Mouse (Mus musculus): ENCODE measurements around the gene Ctnna2.

Gene Ctnna2

DNA sequence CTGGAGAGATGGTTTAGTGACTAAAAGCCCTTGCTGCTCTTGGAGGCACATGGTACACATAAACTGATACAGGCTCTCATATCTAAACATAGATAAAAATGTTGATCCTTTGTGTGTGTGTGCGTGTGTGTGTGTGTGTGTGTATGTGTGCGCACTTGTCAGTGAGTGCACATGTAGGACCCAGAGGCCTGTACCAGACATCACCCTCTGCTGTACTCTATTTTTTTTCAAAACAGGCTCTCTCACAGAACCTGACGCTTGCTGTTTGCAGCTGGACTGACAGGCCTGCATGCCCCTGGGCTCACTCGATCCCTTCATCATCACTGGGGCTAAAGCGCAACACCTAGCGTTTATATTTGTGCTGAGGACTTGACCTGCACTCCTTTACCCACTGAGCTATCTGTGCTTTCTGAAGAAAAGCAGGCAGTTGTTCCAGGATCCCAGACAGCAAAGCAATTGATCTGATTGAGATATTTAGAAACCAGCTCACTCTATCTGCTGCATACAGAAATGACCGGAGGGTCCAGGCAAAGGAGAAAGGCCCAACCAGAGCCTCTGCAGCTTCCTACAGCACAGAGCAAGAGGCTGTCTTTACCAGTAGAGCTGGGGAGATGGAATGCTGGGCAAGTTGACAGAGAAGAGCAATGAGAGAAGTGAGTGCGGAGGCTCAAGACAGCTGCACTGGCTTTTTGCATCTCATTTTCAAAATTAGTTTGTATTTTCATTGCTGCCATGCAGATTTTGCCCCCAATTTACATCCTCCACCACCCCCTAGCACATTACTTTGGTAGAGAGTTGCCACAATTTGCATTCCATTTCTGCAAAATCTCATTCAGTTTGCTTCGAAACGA lies 870.2 kb downstream of the Ctnna2 start:
- no peak for DNase-seq

GRCm38 (mm10) chr6:77101047-77101446 lies 878.5 kb downstream of the Ctnna2 start:
- no peak for DNase-seq

DNA sequence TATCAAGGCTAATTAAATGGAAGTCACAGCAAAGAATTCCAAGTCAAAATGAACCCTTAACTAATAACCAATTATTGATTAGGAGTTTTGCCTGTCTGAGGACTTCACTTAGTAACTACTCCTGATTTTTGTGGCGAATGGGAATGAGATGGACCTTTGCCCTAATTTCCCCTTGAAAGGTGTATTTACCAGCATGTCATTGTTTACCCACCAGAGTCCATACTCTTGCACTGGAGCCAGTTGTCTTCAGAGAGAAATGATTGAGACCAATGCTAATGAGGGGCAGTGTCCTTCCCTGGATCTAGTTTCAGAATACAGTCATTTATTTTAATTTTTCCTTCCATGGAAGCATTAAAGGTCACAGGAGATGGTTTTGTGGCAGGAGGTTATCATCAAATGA lies 881.0 kb downstream of the Ctnna2 start:
- no peak for DNase-seq

- peak; percentile 0 for DNase-seq
Measured at GRCm38 (mm10) chr6:77075396-77076376, 903.8 kb downstream of the Ctnna2 start.

DNA sequence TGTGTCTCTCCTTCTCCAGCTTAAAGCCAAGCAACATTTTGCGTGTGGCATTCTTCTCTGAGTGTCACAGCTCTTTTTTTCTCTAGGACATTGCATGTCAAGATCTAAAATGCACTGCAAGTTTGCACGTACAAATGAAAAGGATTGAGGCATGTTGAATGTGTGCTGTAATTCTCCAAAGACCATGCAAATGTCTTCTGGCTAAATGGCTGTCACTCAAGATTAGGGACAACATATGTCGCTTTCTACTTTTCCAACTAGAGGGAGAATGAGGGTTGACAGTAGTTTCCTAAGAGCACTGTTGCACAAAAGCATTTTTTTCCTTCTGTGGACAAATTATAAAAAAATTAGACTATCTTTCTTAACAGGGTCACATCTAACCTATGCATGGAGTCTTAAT lies 909.9 kb downstream of the Ctnna2 start:
- DNase-seq, result no peak

- no peak for DNase-seq
Measured at GRCm38 (mm10) chr6:77050690-77051089, 928.8 kb downstream of the Ctnna2 start.

DNA sequence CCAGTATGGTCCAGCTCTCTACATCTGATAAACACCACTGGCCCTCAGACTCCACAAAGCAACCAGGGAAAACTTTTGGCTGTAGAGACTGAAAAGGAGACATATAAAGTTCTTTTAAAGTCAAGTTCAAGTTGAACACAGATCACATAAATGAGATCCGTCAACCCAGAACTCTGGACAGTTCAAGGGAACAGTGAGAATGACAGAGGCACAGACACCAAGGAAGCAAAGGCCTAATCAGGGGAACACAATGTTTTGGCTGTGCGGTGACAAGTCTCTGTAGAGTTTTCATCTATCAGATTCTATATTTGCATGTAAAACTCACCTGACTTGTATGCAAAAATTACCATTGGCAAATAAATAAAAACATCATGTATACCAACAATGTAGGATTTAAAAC lies 929.3 kb downstream of the Ctnna2 start:
- DNase-seq, result no peak

- no peak for DNase-seq
Measured at GRCm38 (mm10) chr6:77047568-77047967, 931.9 kb downstream of the Ctnna2 start.

GRCm38 (mm10) chr6:77025066-77025465 lies 954.4 kb downstream of the Ctnna2 start:
- no peak for DNase-seq

DNA sequence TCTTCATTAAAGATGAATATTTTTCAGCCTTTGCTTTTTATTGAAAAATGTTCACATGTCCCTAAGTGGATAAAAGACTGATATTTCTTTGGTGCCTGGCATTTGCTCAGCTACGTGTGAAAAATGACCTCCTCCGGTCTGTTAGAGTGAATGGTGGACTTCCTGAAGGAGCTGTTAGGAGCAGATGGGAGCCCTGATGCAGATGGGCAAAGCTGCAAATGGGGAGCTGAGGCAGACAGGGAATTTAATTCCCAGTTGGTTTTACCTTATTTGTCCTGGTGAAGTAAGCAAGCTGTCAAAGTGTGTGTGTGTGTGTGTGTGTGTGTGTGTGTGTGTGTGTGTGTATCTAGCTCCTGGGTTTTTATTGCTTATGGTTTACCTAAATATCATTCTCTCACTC lies 966.3 kb downstream of the Ctnna2 start:
- no peak for DNase-seq

GRCm38 (mm10) chr6:77011001-77011400 lies 968.5 kb downstream of the Ctnna2 start:
- DNase-seq, result no peak

- no peak for DNase-seq
Measured at GRCm38 (mm10) chr6:76992128-76992527, 987.4 kb downstream of the Ctnna2 start.

DNA sequence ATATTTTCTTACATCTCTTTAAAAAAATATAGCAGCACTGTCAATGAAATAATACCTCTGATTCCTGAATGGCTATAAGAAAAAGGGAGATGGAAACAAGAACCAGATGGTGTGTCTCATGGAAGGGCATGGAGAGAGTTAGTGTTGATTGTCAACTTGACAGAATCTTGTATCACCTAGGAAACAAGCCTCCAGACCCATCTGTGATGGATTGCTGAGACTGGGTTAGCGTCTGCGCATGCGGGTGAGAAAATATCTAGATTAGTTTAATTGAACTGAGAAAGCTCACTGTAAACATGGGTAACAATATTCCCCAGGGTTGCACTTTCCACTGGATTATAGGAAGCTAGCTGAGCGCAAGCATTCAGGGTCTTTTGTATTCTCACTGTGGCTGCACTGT lies 994.7 kb downstream of the Ctnna2 start:
- DNase-seq, result no peak

DNA sequence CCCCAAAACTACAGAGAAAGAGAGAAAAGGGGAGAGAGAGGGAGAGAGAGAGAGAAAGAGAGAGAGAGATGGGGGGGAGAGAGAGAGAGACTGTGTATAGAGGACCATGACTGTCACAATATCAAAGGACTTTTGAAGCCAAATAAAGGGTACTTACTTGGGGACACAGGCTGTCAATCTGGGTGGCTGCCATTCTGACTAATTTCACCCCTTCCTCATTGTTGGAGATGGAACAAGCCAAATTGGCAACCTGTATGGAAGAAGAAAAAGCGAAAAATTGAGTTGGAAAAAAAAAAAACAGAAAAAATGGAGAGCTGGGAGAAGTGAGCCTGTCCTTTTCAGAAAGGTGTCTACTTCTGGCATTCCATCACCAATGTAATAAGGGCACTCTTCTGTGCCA lies 997.8 kb downstream of the Ctnna2 start:
- no peak for DNase-seq

GRCm38 (mm10) chr6:76979247-76979850 lies 1000.1 kb downstream of the Ctnna2 start:
- DNase-seq, result peak; percentile 1

- no peak for DNase-seq
Measured at GRCm38 (mm10) chr6:76977817-76978216, 1001.7 kb downstream of the Ctnna2 start.

DNA sequence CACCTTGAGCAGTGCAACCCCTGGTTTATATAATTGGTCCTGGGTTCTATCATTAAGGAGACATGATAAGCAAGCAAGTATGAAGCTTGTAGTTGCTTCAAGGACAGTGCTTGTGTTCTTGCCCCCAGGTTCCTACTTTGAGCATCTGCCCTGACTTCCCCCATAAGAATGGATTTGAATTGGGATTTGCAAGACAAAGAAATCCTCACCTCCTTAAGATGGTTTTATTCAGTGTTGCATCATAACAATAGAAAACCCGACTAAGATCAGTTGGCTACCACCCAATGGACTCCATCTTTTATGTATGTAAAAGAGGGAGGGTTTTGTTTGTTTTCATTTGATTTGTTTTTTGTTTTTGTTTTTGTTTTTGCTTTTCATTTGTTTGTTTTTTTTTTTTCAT lies 1005.2 kb downstream of the Ctnna2 start:
- DNase-seq, result no peak

GRCm38 (mm10) chr6:76964998-76965432 lies 1014.5 kb downstream of the Ctnna2 start:
- no peak for DNase-seq

- no peak for DNase-seq
Measured at GRCm38 (mm10) chr6:76908086-76908485, 1071.4 kb downstream of the Ctnna2 start.

DNA sequence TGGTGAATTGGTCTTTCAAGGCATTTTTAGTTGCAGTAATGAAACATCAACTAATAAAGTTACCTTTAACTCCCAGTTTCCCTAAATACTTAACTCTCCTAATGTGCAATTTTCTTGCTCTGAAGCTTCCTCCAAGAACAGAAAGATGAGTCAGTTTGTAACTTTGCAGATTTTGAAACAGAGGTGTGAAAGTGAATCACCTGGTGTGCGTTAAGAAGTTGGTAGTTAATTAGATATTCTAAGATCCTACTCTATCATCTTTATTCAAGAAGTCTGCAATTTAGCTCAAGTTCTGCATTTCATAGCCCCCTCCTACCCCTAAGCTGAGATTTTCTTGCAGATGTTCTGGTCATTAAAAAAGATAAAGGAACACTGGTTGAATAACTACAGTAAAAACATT lies 1082.3 kb downstream of the Ctnna2 start:
- DNase-seq, result no peak

All from lung, postnatal 36 days (tissue).